Mouse (Mus musculus) lung, postnatal 0 days (tissue): Measurements from ENCODE around the gene Colgalt2.

ENCODE experiments used
- CTCF ChIP-seq: IDR thresholded peaks from 2 replicates; pipeline ENCODE4 v1.5.1; 2016; ENCODE audit warnings: antibody characterized with exemption, mild to moderate bottlenecking
- EP300 ChIP-seq: IDR thresholded peaks from 2 replicates; pipeline ENCODE4 v1.6.1; 2016; ENCODE audit warnings: antibody characterized with exemption, mild to moderate bottlenecking, control low read depth

DNA sequence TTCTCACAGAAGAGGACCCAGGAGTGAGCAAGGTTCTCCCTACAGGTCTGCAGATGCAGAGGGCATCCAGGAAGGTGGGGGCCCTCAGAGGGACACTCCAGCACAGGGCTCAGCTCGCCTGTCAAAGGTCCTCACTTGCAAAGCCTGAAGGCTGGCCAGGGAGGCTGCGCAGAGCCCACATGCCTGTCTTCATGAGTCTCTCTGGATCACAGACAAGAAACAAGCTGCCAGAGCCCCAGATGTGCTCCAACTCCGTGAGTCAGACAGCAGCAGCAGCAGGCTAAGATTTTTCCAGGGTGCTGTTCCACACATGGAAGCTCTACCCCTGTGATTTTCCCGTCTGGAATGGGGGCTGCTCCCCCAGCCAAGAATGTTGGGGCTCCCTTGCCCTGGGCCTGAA, 114.6 kb downstream of the Colgalt2 start:
- TF ChIP-seq CTCF (no peak), EP300 (no peak)
